In genomic region chr17:25907640-25908039, GRCm38 (mm10) we compare ENCODE assay signal across 22 mouse cellular contexts. TPM values are rescaled to one million over a fixed set of nuclear protein-coding genes. Genes with fewer than 3 reads are reported as not detected.
DNase-seq lines count a peak whose midpoint lies in the region; ATAC-seq and TF ChIP-seq lines count a peak whose summit lies in the region.
"Had no signal": no experiment of that assay in that cellular context is flagged by ENCODE, and none has a peak within 500 bp of the region (broad histone marks: within the 10 kb centered on the region; RNA-seq: fewer than 3 reads in every experiment).

No protein-coding gene starts in this region.

- H3K4me3 ChIP-seq in left cerebral cortex, adult 2 months, result no peak overlapping the region
- H3K4me3 ChIP-seq: embryonic facial prominence, embryonic 10.5 days; embryonic facial prominence, embryonic 12.5 days; forebrain, embryonic 13.5 days; forebrain, embryonic 15.5 days had no signal

- ATAC-seq in frontal cortex, adult (ENCODE audit: low TSS enrichment), result peak; percentile 76; the same call in 1 of the 2 replicates
- ATAC-seq: CD4-positive, CD25-positive, alpha-beta regulatory T cell, adult 4 months; forebrain, embryonic 13.5 days; forebrain, embryonic 15.5 days; forebrain, postnatal 0 days; Patski had no signal

- no peak for TF ChIP-seq CTCF in left cerebral cortex, adult 2 months (IDR thresholded peaks at IDR 0.05)

- intact Hi-C loops in left cerebral cortex, adult 2 months (cut with DNase I), result no loop called here
- intact Hi-C loops in left cerebral cortex, postnatal 36 days (cut with DNase I), result no loop called here

- H3K27ac ChIP-seq in left cerebral cortex, adult 2 months, result 0 out of 2 replicates have a peak overlapping the region, but pooled peaks have one; percentile 16
- H3K27ac ChIP-seq: embryonic facial prominence, embryonic 10.5 days; embryonic facial prominence, embryonic 12.5 days; forebrain, embryonic 13.5 days; forebrain, embryonic 15.5 days had no signal

- DNase-seq in frontal cortex, postnatal 14 days (ENCODE audit: low spot score in 2 of 2), result no peak
- DNase-seq in left cerebral cortex, adult 2 months (ENCODE audit: extremely low spot score in 1 of 2, low spot score in 2 of 2), result no peak
- no peak for DNase-seq in left cerebral cortex, postnatal 36 days (ENCODE audit: low spot score in 2 of 2)
- peak; percentile 42 for DNase-seq in telencephalon, adult 2 months (ENCODE audit: low read depth, low spot score)
- DNase-seq in adrenal gland, adult 18-20 months (ENCODE audit: low spot score in 2 of 2), result no peak
- DNase-seq: adrenal gland, adult 8-10 months; adrenal gland, postnatal 14 days; adrenal gland, postnatal 36 days; B cell, adult 2 months; cerebellum, adult 11 months; cerebellum, adult 18-20 months; cerebellum, postnatal 10 days; cerebellum, postnatal 25 days; forebrain, postnatal 0 days had no signal

RNA-seq across cellular contexts. Expression of gene Rab40c, which starts 11.9 kb away (rescaled TPM):
- total RNA-seq in left cerebral cortex, adult 2 months (2021), result 10 to 100 TPM; 46.4 to 47.2 TPM
- 10 to 100 TPM; 46.1 to 58.0 TPM for total RNA-seq in left cerebral cortex, postnatal 36 days (2021)
- total RNA-seq in adrenal gland, adult 18-20 months (2021), result 10 to 100 TPM; 20.6 to 32.6 TPM

RNA-seq across cellular contexts. Expression of gene Wfikkn1, which starts 27.0 kb away (rescaled TPM):
- total RNA-seq in left cerebral cortex, adult 2 months (2021), result 1 to 10 TPM; 1.7 TPM
- 1 to 10 TPM; 1.4 to 1.5 TPM for total RNA-seq in left cerebral cortex, postnatal 36 days (2021)
- total RNA-seq in adrenal gland, adult 18-20 months (2021), result 1 to 10 TPM in 1 of 2 experiments, under 1 TPM in 1; 0.93 to 2.0 TPM

RNA-seq across cellular contexts. Expression of gene Mettl26, which starts 32.8 kb away (rescaled TPM):
- total RNA-seq in left cerebral cortex, adult 2 months (2021), result 10 to 100 TPM; 37.8 to 38.1 TPM
- total RNA-seq in left cerebral cortex, postnatal 36 days (2021), result 10 to 100 TPM; 33.3 to 36.4 TPM
- 100 to 1,000 TPM in 1 of 2 experiments, 10 to 100 TPM in 1; 97.4 to 106 TPM for total RNA-seq in adrenal gland, adult 18-20 months (2021)

RNA-seq across cellular contexts. Expression of gene Pigq, which starts 37.1 kb away (rescaled TPM):
- 100 to 1,000 TPM in 1 of 2 experiments, 10 to 100 TPM in 1; 96.5 to 118 TPM for total RNA-seq in left cerebral cortex, adult 2 months (2021)
- total RNA-seq in left cerebral cortex, postnatal 36 days (2021), result 100 to 1,000 TPM; 106 to 120 TPM
- total RNA-seq in adrenal gland, adult 18-20 months (2021), result 100 to 1,000 TPM; 110 to 111 TPM

RNA-seq across cellular contexts. Expression of gene Nhlrc4, which starts 37.1 kb away (rescaled TPM):
- total RNA-seq in left cerebral cortex, adult 2 months (2021), result under 1 TPM; 0.20 to 0.87 TPM
- total RNA-seq in left cerebral cortex, postnatal 36 days (2021), result under 1 TPM in 1 of 2 experiments, not detected in 1; 0.30 TPM
- not detected for total RNA-seq in adrenal gland, adult 18-20 months (2021)
- total RNA-seq: adrenal gland, adult 8-10 months; adrenal gland, postnatal 36 days; CH12.LX; forebrain, postnatal 0 days had no signal
